Mouse (Mus musculus) brain, embryonic 14.5 days (tissue): Measurements from ENCODE around the gene Ppp1r12a.

ENCODE experiments used
- CTCF ChIP-seq: fragments of 200-500 bp; IDR thresholded peaks from 2 replicates; pipeline ENCODE4 v1.5.1; 2012; ENCODE audit warnings: inconsistent platforms, mild to moderate bottlenecking, moderate library complexity, borderline replicate concordance; ENCODE audit not compliant: insufficient read depth, insufficient read length; ENCODE audit errors: extremely low read depth
- POLR2A ChIP-seq: fragments of 200-500 bp; IDR thresholded peaks from 2 replicates; pipeline ENCODE4 v1.6.1; 2012; ENCODE audit warnings: mild to moderate bottlenecking, inconsistent platforms, borderline replicate concordance; ENCODE audit not compliant: poor library complexity, insufficient read depth, insufficient read length, severe bottlenecking; ENCODE audit errors: extremely low read depth

DNA sequence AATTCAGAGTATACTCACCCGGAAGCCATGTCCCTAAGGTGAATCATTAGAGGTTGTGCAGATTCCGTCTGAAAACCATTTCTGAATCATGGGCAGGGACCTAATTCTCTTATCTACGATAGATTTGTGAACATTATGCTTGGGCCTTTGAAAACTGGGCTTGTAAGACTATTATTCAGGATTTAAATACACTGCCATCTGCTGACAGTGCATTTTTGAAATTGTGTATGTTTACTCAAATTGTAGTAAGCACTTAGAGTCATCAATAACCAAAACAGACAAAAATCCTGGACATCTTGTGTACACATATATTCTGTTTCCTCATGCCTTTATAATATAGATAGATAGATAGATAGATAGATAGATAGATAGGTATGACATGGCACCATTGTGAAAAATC is 19.9 kb downstream of the Ppp1r12a start:
- TF ChIP-seq CTCF (no peak), POLR2A (no peak)
